Mouse (Mus musculus) ES-E14 (cell line): Measurements from ENCODE around the gene Cd5.

Source experiments
- CHD2 ChIP-seq: IDR thresholded peaks from 2 replicates; pipeline ENCODE4 v1.6.1; 2014; ENCODE audit warnings: mild to moderate bottlenecking, low read depth, low read length, inconsistent platforms
- HCFC1 ChIP-seq: IDR thresholded peaks from 2 replicates; pipeline ENCODE4 v1.6.1; 2012; ENCODE audit warnings: low read length, inconsistent platforms, borderline replicate concordance; ENCODE audit not compliant: insufficient read depth
- MAFK ChIP-seq: IDR thresholded peaks from 2 replicates; pipeline ENCODE4 v1.6.1; 2014; ENCODE audit warnings: mild to moderate bottlenecking, low read depth, low read length, inconsistent platforms; ENCODE audit not compliant: insufficient read depth
- ZNF384 ChIP-seq: IDR thresholded peaks from 2 replicates; pipeline ENCODE4 v1.6.1; 2012; ENCODE audit warnings: low read depth, low read length, inconsistent platforms

DNA sequence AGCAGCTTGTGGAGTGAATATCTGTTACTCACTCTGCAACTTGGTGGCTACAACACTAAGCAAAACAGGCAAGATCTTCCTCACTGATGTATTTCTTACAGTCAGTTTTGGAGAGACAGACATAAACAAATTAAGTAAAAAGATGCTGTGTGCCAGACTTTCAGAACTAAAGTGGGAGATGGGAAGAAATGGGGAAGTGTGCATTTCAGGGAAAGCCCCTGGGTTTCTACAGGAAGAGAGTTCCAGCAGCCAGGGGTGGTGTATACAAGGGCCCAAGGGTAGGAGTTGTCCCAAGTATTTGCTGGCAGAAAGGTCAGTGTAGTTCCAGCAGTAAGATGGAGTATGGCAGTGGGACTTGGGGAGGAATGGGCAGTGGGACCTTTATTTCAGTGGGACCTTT is 20.7 kb upstream of the Cd5 start:
- TF ChIP-seq ZNF384 = no peak
- no peak for TF ChIP-seq MAFK
- no peak for TF ChIP-seq CHD2
- no peak for TF ChIP-seq HCFC1
